In the genomic region with DNA sequence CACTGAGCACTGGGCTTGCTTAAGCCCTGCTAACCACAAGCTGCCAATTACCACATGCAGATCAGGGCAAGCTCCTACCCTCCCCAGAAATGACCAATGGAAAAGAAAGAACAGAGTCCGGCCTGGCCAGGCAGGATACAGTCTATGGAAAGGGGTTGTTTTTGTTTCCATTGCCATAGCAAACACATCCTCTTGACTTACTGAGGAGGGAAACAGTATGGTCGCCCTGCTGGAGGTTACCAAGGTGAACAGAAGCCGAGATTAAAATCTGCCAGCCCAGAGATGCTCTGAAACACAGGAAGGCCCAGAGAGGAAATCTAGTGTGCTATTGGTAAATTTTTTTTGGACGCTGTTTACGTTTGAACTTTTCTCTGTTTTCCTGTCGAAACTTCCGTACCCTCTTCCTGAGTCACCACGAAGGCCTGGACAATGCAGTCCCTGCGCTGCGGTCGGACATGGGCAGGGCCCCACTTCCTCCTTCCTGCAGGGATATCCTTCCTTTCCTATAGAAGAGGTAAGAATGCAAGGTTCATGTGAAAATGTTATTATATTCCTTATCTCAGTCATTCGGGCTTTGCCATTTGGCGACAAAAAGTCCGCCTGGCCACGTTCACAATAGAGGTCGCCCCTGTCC, we compare ENCODE assay signal across 8 mouse cellular contexts. TPM values are rescaled to one million over a fixed set of nuclear protein-coding genes. Genes with fewer than 3 reads are reported as not detected.
DNase-seq lines count a peak whose midpoint lies in the region; ATAC-seq and TF ChIP-seq lines count a peak whose summit lies in the region.

No protein-coding gene starts in this region.

- TF ChIP-seq CTCF in kidney, postnatal 0 days (IDR thresholded peaks at IDR 0.05; ENCODE audit: low read depth), result 0 out of 2 replicates have a peak, but pooled peaks have one; percentile 9

- peak; percentile 11 for DNase-seq in ovary, adult 18-20 months (ENCODE audit: low spot score)
- no peak for DNase-seq in ovary, postnatal 10 days (ENCODE audit: low spot score)
- peak; percentile 87 to 96 for DNase-seq in heart, adult 9 months (ENCODE audit: low spot score in 2 of 2)
- DNase-seq in kidney, postnatal 0 days (ENCODE audit: low spot score), result peak; percentile 68
- DNase-seq in lung, postnatal 4 days, result peak; percentile 80 to 91
- DNase-seq in left cerebral cortex, adult 11 months (ENCODE audit: low spot score), result no peak
- no peak for DNase-seq in midbrain, embryonic 14.5 days

- ATAC-seq in kidney, postnatal 0 days (replicated peaks; ENCODE audit: low FRiP score, low read depth), result peak; percentile 34; the same call in 1 of the 2 replicates
- no peak for ATAC-seq in midbrain, embryonic 14.5 days (ENCODE audit: low FRiP score, low TSS enrichment)
- ATAC-seq in erythroblast, adult 5-6 weeks (replicated peaks; ENCODE audit: low FRiP score, poor library complexity, severe bottlenecking), result no peak

- 67% methylated on average over 16 of the region's 16 CpGs for WGBS in kidney, postnatal 0 days
- WGBS in midbrain, embryonic 14.5 days, result 87% methylated on average over 16 of the region's 16 CpGs

- H3K4me2 ChIP-seq in kidney, postnatal 0 days (ENCODE audit: low read length), result no peak overlapping the region
- H3K4me2 ChIP-seq in midbrain, embryonic 14.5 days (ENCODE audit: low read length), result no peak overlapping the region

- no peaks in the 10 kb centered on the region for H3K9me3 ChIP-seq in kidney, postnatal 0 days (replicated peaks; ENCODE audit: low read length)
- H3K9me3 ChIP-seq in midbrain, embryonic 14.5 days (ENCODE audit: control insufficient read depth, low read length), result 0 out of 2 replicates have a peak, but pooled peaks cover 3% of the 10 kb centered on the region

- H3K9ac ChIP-seq in kidney, postnatal 0 days (ENCODE audit: low read depth, low read length), result no peak overlapping the region
- no peak overlapping the region for H3K9ac ChIP-seq in midbrain, embryonic 14.5 days (replicated peaks; ENCODE audit: low read length)

- peak overlapping the region; percentile 73 for H3K27ac ChIP-seq in kidney, postnatal 0 days
- H3K27ac ChIP-seq in midbrain, embryonic 14.5 days (replicated peaks; ENCODE audit: low read depth, low read length), result no peak overlapping the region

- H3K4me3 ChIP-seq in kidney, postnatal 0 days (replicated peaks; ENCODE audit: low read depth, low read length), result no peak overlapping the region
- no peak overlapping the region for H3K4me3 ChIP-seq in midbrain, embryonic 14.5 days (replicated peaks; ENCODE audit: low read depth, low read length)

- no peaks in the 10 kb centered on the region for H3K27me3 ChIP-seq in kidney, postnatal 0 days (ENCODE audit: insufficient read depth, low read length)
- no peaks in the 10 kb centered on the region for H3K27me3 ChIP-seq in midbrain, embryonic 14.5 days (ENCODE audit: control insufficient read depth, insufficient read depth, low read length)

- H3K4me1 ChIP-seq in kidney, postnatal 0 days (replicated peaks; ENCODE audit: insufficient read depth, low read length), result 0 out of 2 replicates have a peak, but pooled peaks cover 5% of the 10 kb centered on the region
- H3K4me1 ChIP-seq in midbrain, embryonic 14.5 days (ENCODE audit: control insufficient read depth, insufficient read depth, low read length), result no peaks in the 10 kb centered on the region

- H3K36me3 ChIP-seq in kidney, postnatal 0 days (ENCODE audit: insufficient read depth, low read length), result no peaks in the 10 kb centered on the region
- H3K36me3 ChIP-seq in midbrain, embryonic 14.5 days (ENCODE audit: control insufficient read depth, insufficient read depth, low read length), result no peaks in the 10 kb centered on the region

RNA-seq across cellular contexts. Expression of gene Elk3, which starts 25.0 kb away (rescaled TPM):
- 50.2 and 53.9 TPM in 2 replicates for polyA plus RNA-seq in kidney, postnatal 0 days (2015; fragmentation: Nextera tagmentation; extraction: Ambion mirVana)
- polyA plus RNA-seq in midbrain, embryonic 14.5 days (2014; fragmentation: Nextera tagmentation; extraction: Ambion mirVana), result 4.4 and 8.8 TPM in 2 replicates
- 3.8 TPM in 2 replicates for total RNA-seq in erythroblast, adult 5-6 weeks (2015; ENCODE audit: low replicate concordance)
- total RNA-seq in erythroblast, adult 5-6 weeks (2017; ENCODE audit: low replicate concordance), result 3.3 and 4.2 TPM in 2 replicates

Comparison
In these comparisons a context has a peak if more than half of its experiments do, and no peak if none do; other contexts are left out.
1. DNase-seq: peak in ovary, adult 18-20 months (single experiment), heart, adult 9 months (2 of 2), kidney, postnatal 0 days (single experiment) and lung, postnatal 4 days (2 of 2); none in ovary, postnatal 10 days (single experiment), left cerebral cortex, adult 11 months (single experiment) and midbrain, embryonic 14.5 days (single experiment).